Mouse (Mus musculus) hindbrain, embryonic 13.5 days (tissue): ENCODE measurements at regions not wholly inside any gene's neighbourhood (a gene's known extent, or its start where the extent isn't known, plus 50 kb on each side); places are given as distances from the start of the nearest gene placed in this dataset.

Experiments used
- ATAC-seq: fragments of 200-750 bp; cut with Nextera tagmentation; 2 replicates; pipeline ENCODE4 v1.8.0; 2017; ENCODE audit warnings: moderate TSS enrichment; ENCODE audit not compliant: low FRiP score
- H3K27ac ChIP-seq: fragments of 300-500 bp; sonication (generic); 2 replicates; pipeline ENCODE4 v1.5.1; 2015; ENCODE audit warnings: inconsistent platforms, mild to moderate bottlenecking, moderate library complexity
- H3K27me3 ChIP-seq: fragments of 300-500 bp; sonication (generic); 2 replicates; pipeline ENCODE4 v1.6.1; 2015; ENCODE audit warnings: mild to moderate bottlenecking, inconsistent platforms
- H3K36me3 ChIP-seq: fragments of 300-500 bp; sonication (generic); 2 replicates; pipeline ENCODE4 v1.6.1; 2015; ENCODE audit warnings: mild to moderate bottlenecking, inconsistent platforms
- H3K4me1 ChIP-seq: fragments of 300-500 bp; sonication (generic); replicated peaks from 2 replicates; pipeline ENCODE4 v1.6.1; 2015; ENCODE audit warnings: inconsistent platforms
- H3K4me2 ChIP-seq: fragments of 300-500 bp; sonication (generic); 2 replicates; pipeline ENCODE4 v1.6.1; 2015; ENCODE audit warnings: inconsistent platforms, mild to moderate bottlenecking, moderate library complexity
- H3K4me3 ChIP-seq: fragments of 300-500 bp; sonication (generic); 2 replicates; pipeline ENCODE4 v1.5.1; 2015; ENCODE audit warnings: mild to moderate bottlenecking, inconsistent platforms
- H3K9ac ChIP-seq: fragments of 300-500 bp; sonication (generic); 2 replicates; pipeline ENCODE4 v1.6.1; 2015; ENCODE audit warnings: mild to moderate bottlenecking, inconsistent platforms
- H3K9me3 ChIP-seq: fragments of 300-500 bp; sonication (generic); 2 replicates; pipeline ENCODE4 v1.6.1; 2016; ENCODE audit warnings: inconsistent platforms
- WGBS: fragments of 180-500 bp; shearing (Covaris S2); methylation state at CpG from one replicate; pipeline ENCODE4 v1.1.7; 2015; 5-methylcytosine and 5-hydroxymethylcytosine counted together

DNA sequence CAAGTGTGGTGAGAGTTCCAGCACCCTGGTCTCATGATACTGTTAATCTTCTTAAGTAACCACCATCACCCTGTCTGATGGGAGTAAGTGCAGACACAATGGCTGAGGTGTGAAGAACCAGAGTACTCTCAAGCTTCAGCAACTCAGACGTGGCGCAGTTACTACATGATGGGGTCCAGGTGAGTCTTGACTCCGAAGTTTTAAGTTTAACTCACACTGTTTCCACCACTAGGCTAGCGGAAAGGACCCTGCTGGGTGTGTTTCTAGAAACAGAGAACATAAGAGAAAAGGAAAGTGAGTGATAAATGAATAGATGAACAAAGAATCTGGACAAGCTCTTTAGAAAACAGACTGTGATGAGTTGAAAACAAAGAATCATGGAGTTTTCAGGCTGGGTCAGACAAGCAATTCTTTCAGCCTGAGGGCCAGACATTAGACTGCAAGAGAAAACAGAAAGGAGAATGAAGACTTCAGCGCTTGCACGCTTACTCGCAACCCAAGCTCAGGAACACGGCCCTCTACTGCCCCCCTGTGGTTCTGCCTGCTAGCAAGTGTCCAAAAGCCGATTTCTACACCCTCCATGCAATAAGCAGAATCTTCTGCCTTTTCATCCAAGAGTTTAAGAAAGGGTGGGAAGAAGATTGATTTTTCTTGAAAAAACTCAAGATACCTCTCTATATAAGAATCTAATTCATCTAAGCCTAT is 2593.6 kb upstream of the Gm6569 start:
- Histone ChIP-seq H3K4me2 (no peak overlapping the region), H3K9ac (no peak overlapping the region), H3K27ac (no peak overlapping the region), H3K4me1 (no peaks in the 10 kb centered on the region), H3K4me3 (no peak overlapping the region), H3K9me3 (no peaks in the 10 kb centered on the region), H3K36me3 (no peaks in the 10 kb centered on the region), H3K27me3 (no peaks in the 10 kb centered on the region)
- peak; percentile 63 for ATAC-seq
- WGBS = 38% methylated on average over 9 of the region's 9 CpGs

- 85% methylated on average over 9 of the region's 9 CpGs for WGBS
- no peak overlapping the region for H3K4me2 ChIP-seq
- no peaks in the 10 kb centered on the region for H3K36me3 ChIP-seq
- H3K9me3 ChIP-seq = no peaks in the 10 kb centered on the region
- H3K27ac ChIP-seq = no peak overlapping the region
- no peak for ATAC-seq
- H3K9ac ChIP-seq = no peak overlapping the region
- H3K4me1 ChIP-seq = no peaks in the 10 kb centered on the region
- no peaks in the 10 kb centered on the region for H3K27me3 ChIP-seq
- H3K4me3 ChIP-seq = no peak overlapping the region
These were observed 2590.8 kb upstream of the Gm6569 start for GRCm38 (mm10) chr15:71243539-71243938.

GRCm38 (mm10) chr15:71275876-71276565 is 2558.3 kb upstream of the Gm6569 start:
- Histone ChIP-seq H3K9ac (no peak overlapping the region), H3K9me3 (no peaks in the 10 kb centered on the region), H3K4me3 (no peak overlapping the region), H3K27me3 (no peaks in the 10 kb centered on the region), H3K4me2 (no peak overlapping the region), H3K36me3 (no peaks in the 10 kb centered on the region), H3K4me1 (no peaks in the 10 kb centered on the region), H3K27ac (no peak overlapping the region)
- ATAC-seq = peak; percentile 80
- WGBS = 62% methylated on average over 2 of the region's 2 CpGs

DNA sequence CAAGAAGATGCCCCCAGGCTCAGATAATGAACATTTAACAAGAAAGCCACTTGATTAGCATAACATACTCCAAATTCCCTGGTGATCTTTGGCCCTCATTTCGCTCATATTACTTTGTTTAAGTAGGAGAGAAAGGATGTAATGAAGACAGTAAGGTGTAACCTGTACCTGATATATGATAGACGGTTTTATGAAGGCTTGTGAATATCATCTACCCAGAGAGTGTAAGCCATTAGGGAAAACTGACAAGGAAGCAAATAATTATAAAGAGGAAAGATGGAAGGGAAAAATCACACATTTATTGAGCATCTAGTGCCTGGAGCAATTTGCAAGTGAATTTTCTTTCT is 2557.8 kb upstream of the Gm6569 start:
- Histone ChIP-seq H3K4me1 (no peaks in the 10 kb centered on the region), H3K4me3 (no peak overlapping the region), H3K27me3 (no peaks in the 10 kb centered on the region), H3K27ac (no peak overlapping the region), H3K9me3 (no peaks in the 10 kb centered on the region), H3K4me2 (no peak overlapping the region), H3K36me3 (no peaks in the 10 kb centered on the region), H3K9ac (no peak overlapping the region)
- ATAC-seq = peak; percentile 46; the same call in 1 of the 2 replicates
- 53% methylated on average over 2 of the region's 2 CpGs for WGBS

GRCm38 (mm10) chr15:71277388-71277787 is 2557.0 kb upstream of the Gm6569 start:
- 65% methylated on average over 2 of the region's 2 CpGs for WGBS
- Histone ChIP-seq H3K36me3 (no peaks in the 10 kb centered on the region), H3K4me3 (no peak overlapping the region), H3K4me2 (no peak overlapping the region), H3K9ac (no peak overlapping the region), H3K27me3 (no peaks in the 10 kb centered on the region), H3K27ac (no peak overlapping the region), H3K4me1 (no peaks in the 10 kb centered on the region), H3K9me3 (no peaks in the 10 kb centered on the region)
- ATAC-seq = no peak

DNA sequence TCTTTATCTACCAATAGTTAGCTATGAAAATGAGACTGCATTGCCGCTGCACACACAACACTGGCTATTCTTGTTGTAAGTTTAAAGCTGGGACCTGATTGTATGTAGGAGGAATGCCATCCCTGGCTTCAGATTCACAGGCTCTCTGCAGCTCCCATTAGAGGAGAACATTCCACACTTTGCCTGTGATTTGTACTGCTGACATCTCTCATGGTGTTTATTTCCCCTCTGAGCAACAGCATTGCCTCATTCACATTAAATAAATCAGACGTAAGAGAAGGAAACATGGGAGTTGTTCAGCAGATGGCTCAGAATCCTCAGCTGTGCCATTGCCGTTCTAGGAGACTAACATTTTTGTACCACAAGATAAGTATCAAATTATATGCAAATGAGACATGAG is 2550.6 kb upstream of the Gm6569 start:
- H3K27ac ChIP-seq = no peak overlapping the region

GRCm38 (mm10) chr15:71302541-71302940 is 2531.8 kb upstream of the Gm6569 start:
- Histone ChIP-seq H3K4me2 (no peak overlapping the region), H3K9ac (no peak overlapping the region), H3K36me3 (no peaks in the 10 kb centered on the region), H3K4me1 (no peaks in the 10 kb centered on the region), H3K4me3 (no peak overlapping the region), H3K27me3 (no peaks in the 10 kb centered on the region), H3K9me3 (no peaks in the 10 kb centered on the region), H3K27ac (no peak overlapping the region)
- ATAC-seq = no peak

More for the DNA sequence above, 2550.6 kb upstream of the Gm6569 start:
- H3K36me3 ChIP-seq = no peaks in the 10 kb centered on the region
- no peak overlapping the region for H3K4me3 ChIP-seq
- H3K27me3 ChIP-seq = no peaks in the 10 kb centered on the region
- no peak for ATAC-seq
- no peaks in the 10 kb centered on the region for H3K9me3 ChIP-seq
- H3K4me2 ChIP-seq = no peak overlapping the region
- no peak overlapping the region for H3K9ac ChIP-seq
- WGBS = 75% methylated on average over 3 of the region's 3 CpGs
- no peaks in the 10 kb centered on the region for H3K4me1 ChIP-seq

DNA sequence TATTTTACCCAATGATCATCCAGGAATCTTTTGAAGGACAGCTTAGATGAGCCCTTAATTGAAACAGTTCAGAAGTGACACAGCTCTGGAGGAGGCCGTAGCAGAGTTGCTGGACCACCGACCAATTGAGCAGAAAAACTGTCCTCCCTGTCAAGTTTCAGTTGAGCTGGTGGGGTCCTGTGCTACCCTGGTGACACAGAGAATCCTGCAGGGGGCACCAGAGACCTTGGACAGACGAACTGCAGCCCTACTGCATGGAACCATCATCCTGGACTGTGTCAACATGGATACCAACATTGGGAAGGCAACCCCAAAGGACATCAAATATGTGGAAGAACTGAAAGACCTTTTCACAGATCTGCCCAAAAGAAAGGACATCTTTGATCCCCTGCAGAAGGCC is 2524.1 kb upstream of the Gm6569 start:
- 70% methylated on average over 3 of the region's 3 CpGs for WGBS
- Histone ChIP-seq H3K36me3 (no peaks in the 10 kb centered on the region), H3K4me1 (no peaks in the 10 kb centered on the region), H3K9ac (no peak overlapping the region), H3K9me3 (no peaks in the 10 kb centered on the region), H3K27ac (no peak overlapping the region), H3K4me2 (no peak overlapping the region), H3K4me3 (no peak overlapping the region), H3K27me3 (no peaks in the 10 kb centered on the region)
- ATAC-seq = no peak

DNA sequence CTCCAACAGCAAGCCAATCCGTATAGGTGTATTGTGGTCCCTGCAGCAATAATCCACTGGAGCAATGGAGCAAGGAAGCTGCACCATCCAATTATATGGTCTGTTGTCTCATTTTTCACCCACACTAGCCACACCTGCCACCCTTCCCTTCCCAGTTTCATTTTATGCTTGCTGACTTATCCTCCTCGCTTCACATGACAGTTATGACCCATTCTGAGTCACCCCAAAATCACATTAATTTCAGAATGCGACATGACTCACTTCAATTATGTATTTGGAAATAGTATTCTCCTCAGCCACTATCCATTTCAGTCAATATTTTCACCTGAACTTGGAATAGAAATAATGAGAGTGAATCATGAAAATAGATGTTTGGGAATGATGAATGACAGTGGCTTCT is 2507.8 kb upstream of the Gm6569 start:
- Histone ChIP-seq H3K4me2 (no peak overlapping the region), H3K27ac (no peak overlapping the region), H3K4me1 (no peaks in the 10 kb centered on the region), H3K36me3 (no peaks in the 10 kb centered on the region), H3K9me3 (no peaks in the 10 kb centered on the region), H3K4me3 (no peak overlapping the region), H3K27me3 (no peaks in the 10 kb centered on the region), H3K9ac (no peak overlapping the region)
- ATAC-seq = no peak
- WGBS = 65% methylated on average over 3 of the region's 3 CpGs

DNA sequence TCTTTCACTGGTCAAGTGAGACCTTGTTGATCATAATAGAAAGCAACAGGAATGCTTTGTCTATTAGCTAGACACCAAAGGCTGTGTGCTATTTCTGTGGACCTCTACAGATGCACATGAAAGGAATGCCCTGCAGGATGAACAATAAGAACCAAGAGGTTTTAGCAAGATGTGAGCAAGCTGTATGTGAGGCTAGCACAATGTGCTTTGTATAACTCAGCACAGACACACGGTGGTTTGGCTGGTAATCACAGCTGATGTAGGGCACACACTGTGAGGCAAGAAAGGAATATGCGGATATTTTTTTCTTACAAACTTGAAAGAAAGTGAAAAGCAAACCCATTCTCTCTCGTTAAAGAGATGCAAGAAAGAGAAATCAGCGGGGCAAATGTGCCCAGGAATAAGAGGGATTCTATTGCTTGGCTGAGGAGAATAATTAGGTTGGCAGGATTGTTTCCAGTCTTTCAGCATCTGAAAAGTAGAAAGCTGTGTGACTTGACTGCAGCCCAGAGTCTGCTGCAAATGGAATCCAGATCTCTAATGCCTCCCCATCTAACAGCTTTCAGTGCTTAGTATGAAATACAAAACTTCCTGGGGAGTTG is 2476.1 kb upstream of the Gm6569 start:
- Histone ChIP-seq H3K4me1 (no peaks in the 10 kb centered on the region), H3K36me3 (no peaks in the 10 kb centered on the region), H3K9ac (no peak overlapping the region), H3K27me3 (no peaks in the 10 kb centered on the region), H3K27ac (no peak overlapping the region), H3K4me3 (no peak overlapping the region), H3K9me3 (no peaks in the 10 kb centered on the region), H3K4me2 (no peak overlapping the region)
- WGBS = 25% methylated on average over 4 of the region's 4 CpGs
- ATAC-seq = no peak

- peak; percentile 61; the same call in 1 of the 2 replicates for ATAC-seq
These were observed 2458.6 kb upstream of the Gm6569 start for GRCm38 (mm10) chr15:71375775-71376174.

More at GRCm38 (mm10) chr15:71375775-71376174, 2458.6 kb upstream of the Gm6569 start:
- H3K4me2 ChIP-seq = no peak overlapping the region
- H3K4me3 ChIP-seq = no peak overlapping the region
- no peaks in the 10 kb centered on the region for H3K27me3 ChIP-seq
- no peaks in the 10 kb centered on the region for H3K9me3 ChIP-seq
- H3K4me1 ChIP-seq = no peaks in the 10 kb centered on the region
- no peak overlapping the region for H3K9ac ChIP-seq
- no peak overlapping the region for H3K27ac ChIP-seq
- WGBS = 38% methylated on average over 3 of the region's 3 CpGs
- H3K36me3 ChIP-seq = no peaks in the 10 kb centered on the region
